Mouse (Mus musculus): ENCODE data around the gene Smtnl1. TPM values are rescaled to one million over a fixed set of nuclear protein-coding genes. Genes with fewer than 3 reads are reported as not detected.

Smtnl1 gene
- polyA plus RNA-seq, 1 experiment from 2014 or later, result 0.50 TPM

GRCm38 (mm10) chr2:84858551-84858950 is 36.1 kb upstream of the Smtnl1 start:
- Histone ChIP-seq H3K9ac (ENCODE audit: low read depth, low read length) (no peak overlapping the region), H3K9me3 (replicated peaks; ENCODE audit: control insufficient read depth, low read length) (no peaks in the 10 kb centered on the region), H3K36me3 (ENCODE audit: control insufficient read depth, insufficient read depth) (peaks cover 99% of the 10 kb centered on the region), H3K4me1 (ENCODE audit: control insufficient read depth, low read depth, low read length) (no peaks in the 10 kb centered on the region; the same call in 1 of the 2 replicates), H3K27me3 (ENCODE audit: control insufficient read depth, insufficient read depth, low read depth, low read length) (no peaks in the 10 kb centered on the region), H3K4me3 (ENCODE audit: low read depth, low read length) (no peak overlapping the region), H3K4me2 (ENCODE audit: low read depth, low read length) (no peak overlapping the region), H3K27ac (ENCODE audit: low read length) (no peak overlapping the region)
- no peak for ATAC-seq (ENCODE audit: low read depth)
- WGBS (ENCODE audit: insufficient replicate concordance), result 96% methylated on average over 1 of the region's 1 CpGs

GRCm38 (mm10) chr2:84855732-84856131 is 33.3 kb upstream of the Smtnl1 start:
- Histone ChIP-seq H3K4me1 (ENCODE audit: control insufficient read depth, low read depth, low read length) (peaks cover 3% of the 10 kb centered on the region), H3K9me3 (replicated peaks; ENCODE audit: control insufficient read depth, low read length) (no peaks in the 10 kb centered on the region), H3K36me3 (ENCODE audit: control insufficient read depth, insufficient read depth) (peaks cover 99% of the 10 kb centered on the region), H3K4me3 (ENCODE audit: low read depth, low read length) (no peak overlapping the region), H3K27ac (ENCODE audit: low read length) (no peak overlapping the region), H3K27me3 (ENCODE audit: control insufficient read depth, insufficient read depth, low read depth, low read length) (no peaks in the 10 kb centered on the region), H3K9ac (ENCODE audit: low read depth, low read length) (no peak overlapping the region), H3K4me2 (ENCODE audit: low read depth, low read length) (no peak overlapping the region)
- no peak for ATAC-seq (ENCODE audit: low read depth)
- 65% methylated on average over 2 of the region's 2 CpGs for WGBS (ENCODE audit: insufficient replicate concordance)

- Histone ChIP-seq H3K27me3 (ENCODE audit: control insufficient read depth, insufficient read depth, low read depth, low read length) (no peaks in the 10 kb centered on the region), H3K4me1 (ENCODE audit: control insufficient read depth, low read depth, low read length) (peaks cover 27% of the 10 kb centered on the region), H3K9me3 (replicated peaks; ENCODE audit: control insufficient read depth, low read length) (no peaks in the 10 kb centered on the region), H3K4me2 (ENCODE audit: low read depth, low read length) (peak overlapping the region; percentile 4; the same call in 1 of the 2 replicates), H3K36me3 (ENCODE audit: control insufficient read depth, insufficient read depth) (peaks cover 97% of the 10 kb centered on the region), H3K9ac (ENCODE audit: low read depth, low read length) (no peak overlapping the region), H3K27ac (ENCODE audit: low read length) (peak overlapping the region; percentile 82), H3K4me3 (ENCODE audit: low read depth, low read length) (no peak overlapping the region)
- peak; percentile 88 for ATAC-seq (ENCODE audit: low read depth)
- WGBS (ENCODE audit: insufficient replicate concordance), result 71% methylated on average over 23 of the region's 23 CpGs
Observed at GRCm38 (mm10) chr2:84851130-84852040, 28.9 kb upstream of the Smtnl1 start.

- peak; percentile 69 for ATAC-seq (ENCODE audit: low read depth)
- Histone ChIP-seq H3K27me3 (ENCODE audit: control insufficient read depth, insufficient read depth, low read depth, low read length) (no peaks in the 10 kb centered on the region), H3K36me3 (ENCODE audit: control insufficient read depth, insufficient read depth) (peaks cover 97% of the 10 kb centered on the region), H3K9ac (ENCODE audit: low read depth, low read length) (no peak overlapping the region), H3K4me3 (ENCODE audit: low read depth, low read length) (no peak overlapping the region), H3K9me3 (replicated peaks; ENCODE audit: control insufficient read depth, low read length) (no peaks in the 10 kb centered on the region), H3K4me1 (ENCODE audit: control insufficient read depth, low read depth, low read length) (peaks cover 31% of the 10 kb centered on the region), H3K4me2 (ENCODE audit: low read depth, low read length) (no peak overlapping the region), H3K27ac (ENCODE audit: low read length) (peak overlapping the region; percentile 82)
- 79% methylated on average over 7 of the region's 7 CpGs for WGBS (ENCODE audit: insufficient replicate concordance)
Observed at GRCm38 (mm10) chr2:84850407-84851129, 28.1 kb upstream of the Smtnl1 start.

GRCm38 (mm10) chr2:84845226-84845625 is 22.8 kb upstream of the Smtnl1 start:
- Histone ChIP-seq H3K9me3 (replicated peaks; ENCODE audit: control insufficient read depth, low read length) (no peaks in the 10 kb centered on the region), H3K27ac (ENCODE audit: low read length) (peak overlapping the region; percentile 36), H3K9ac (ENCODE audit: low read depth, low read length) (no peak overlapping the region), H3K27me3 (ENCODE audit: control insufficient read depth, insufficient read depth, low read depth, low read length) (no peaks in the 10 kb centered on the region), H3K4me2 (ENCODE audit: low read depth, low read length) (peak overlapping the region; percentile 68), H3K4me3 (ENCODE audit: low read depth, low read length) (no peak overlapping the region), H3K36me3 (ENCODE audit: control insufficient read depth, insufficient read depth) (peaks cover 65% of the 10 kb centered on the region), H3K4me1 (ENCODE audit: control insufficient read depth, low read depth, low read length) (peaks cover 44% of the 10 kb centered on the region)
- no peak for ATAC-seq (ENCODE audit: low read depth)
- 67% methylated on average over 1 of the region's 1 CpGs for whole genome bisulfite sequencing (ENCODE audit: insufficient replicate concordance)

GRCm38 (mm10) chr2:84843654-84844053 is 21.2 kb upstream of the Smtnl1 start:
- peak overlapping the region; percentile 70 for H3K9ac ChIP-seq (ENCODE audit: low read depth, low read length)
- H3K36me3 ChIP-seq (ENCODE audit: control insufficient read depth, insufficient read depth), result peaks cover 49% of the 10 kb centered on the region
- H3K4me1 ChIP-seq (ENCODE audit: control insufficient read depth, low read depth, low read length), result peaks cover 41% of the 10 kb centered on the region
- H3K27ac ChIP-seq (ENCODE audit: low read length), result peak overlapping the region; percentile 62
- H3K4me3 ChIP-seq (ENCODE audit: low read depth, low read length), result peak overlapping the region; percentile 87
- no peaks in the 10 kb centered on the region for H3K27me3 ChIP-seq (ENCODE audit: control insufficient read depth, insufficient read depth, low read depth, low read length)
- ATAC-seq (ENCODE audit: low read depth), result peak; percentile 5
- peak overlapping the region; percentile 68 for H3K4me2 ChIP-seq (ENCODE audit: low read depth, low read length)
- WGBS (ENCODE audit: insufficient replicate concordance), result 29% methylated on average over 6 of the region's 6 CpGs
- H3K9me3 ChIP-seq (replicated peaks; ENCODE audit: control insufficient read depth, low read length), result no peaks in the 10 kb centered on the region

GRCm38 (mm10) chr2:84841905-84842304 is 19.5 kb upstream of the Smtnl1 start:
- Histone ChIP-seq H3K27ac (ENCODE audit: low read length) (peak overlapping the region; percentile 96), H3K4me2 (ENCODE audit: low read depth, low read length) (peak overlapping the region; percentile 68), H3K27me3 (ENCODE audit: control insufficient read depth, insufficient read depth, low read depth, low read length) (peaks cover 3% of the 10 kb centered on the region; the same call in 1 of the 2 replicates), H3K9ac (ENCODE audit: low read depth, low read length) (peak overlapping the region; percentile 92), H3K4me3 (ENCODE audit: low read depth, low read length) (peak overlapping the region; percentile 87), H3K4me1 (ENCODE audit: control insufficient read depth, low read depth, low read length) (peaks cover 46% of the 10 kb centered on the region), H3K9me3 (replicated peaks; ENCODE audit: control insufficient read depth, low read length) (no peaks in the 10 kb centered on the region), H3K36me3 (ENCODE audit: control insufficient read depth, insufficient read depth) (peaks cover 35% of the 10 kb centered on the region)
- peak; percentile 94 for ATAC-seq (ENCODE audit: low read depth)

- ATAC-seq (ENCODE audit: low read depth), result peak; percentile 1; the same call in 1 of the 2 replicates
- Histone ChIP-seq H3K4me1 (ENCODE audit: control insufficient read depth, low read depth, low read length) (peaks cover 42% of the 10 kb centered on the region), H3K27me3 (ENCODE audit: control insufficient read depth, insufficient read depth, low read depth, low read length) (peaks cover 3% of the 10 kb centered on the region; the same call in 1 of the 2 replicates), H3K9me3 (replicated peaks; ENCODE audit: control insufficient read depth, low read length) (no peaks in the 10 kb centered on the region), H3K4me3 (ENCODE audit: low read depth, low read length) (peak overlapping the region; percentile 87), H3K9ac (ENCODE audit: low read depth, low read length) (peak overlapping the region; percentile 92), H3K27ac (ENCODE audit: low read length) (peak overlapping the region; percentile 96), H3K4me2 (ENCODE audit: low read depth, low read length) (peak overlapping the region; percentile 68), H3K36me3 (ENCODE audit: control insufficient read depth, insufficient read depth) (peaks cover 26% of the 10 kb centered on the region)
- 2% methylated on average over 17 of the region's 17 CpGs for WGBS (ENCODE audit: insufficient replicate concordance)
Observed at GRCm38 (mm10) chr2:84840748-84841563, 18.5 kb upstream of the Smtnl1 start.
